Mouse (Mus musculus): ENCODE results near the gene Wnt3a. TPM values are rescaled to one million over a fixed set of nuclear protein-coding genes. Genes with fewer than 3 reads are reported as not detected.

Gene Wnt3a
- total and polyA plus RNA-seq, 3 experiments: not detected

DNA sequence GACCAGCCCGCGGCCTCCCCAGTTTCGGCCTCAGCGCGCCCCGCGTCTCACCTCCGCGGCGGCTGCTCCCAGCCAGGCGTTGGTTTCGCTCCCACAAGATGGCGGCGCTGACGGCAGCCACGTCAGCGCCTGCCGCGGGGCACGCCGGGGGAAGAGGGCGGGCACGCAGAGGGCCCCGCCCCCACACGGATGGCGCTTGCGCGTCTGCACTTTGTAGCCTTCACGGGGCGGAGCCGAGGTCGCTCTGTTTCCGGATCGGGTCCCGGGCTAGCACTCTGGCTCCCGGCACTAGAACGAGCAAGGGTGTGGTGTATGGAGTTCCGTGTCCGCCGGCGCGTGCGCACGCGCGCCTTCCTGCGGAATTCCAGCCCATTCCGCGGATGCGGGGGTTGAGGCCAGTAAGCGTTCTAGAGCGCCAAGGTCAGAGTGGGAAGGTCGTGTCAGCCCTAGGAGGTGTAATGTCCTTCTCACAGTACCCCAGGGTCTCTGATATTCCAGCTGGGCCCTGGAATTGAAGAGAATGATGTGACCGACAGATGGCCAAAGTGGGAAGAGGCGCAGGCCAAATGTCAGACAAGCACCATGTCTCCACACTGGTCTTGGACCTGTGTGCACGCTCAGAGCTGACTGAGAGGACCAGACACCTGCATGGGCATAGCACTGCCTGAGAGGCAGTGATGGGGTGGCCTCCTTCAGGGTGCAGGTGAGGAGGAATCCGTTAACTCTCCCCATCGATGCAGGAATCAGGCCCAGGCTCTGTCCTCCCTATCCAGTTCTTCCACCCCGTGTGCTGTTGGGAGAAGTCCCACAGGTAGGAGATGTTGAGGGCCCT, 62.2 kb downstream of the Wnt3a start, which contains the start of gene Arf1:
Arf1 (minus strand) TSS at position 149 of the 832 bp plus-strand sequence.
- Histone ChIP-seq H3K27me3 (ENCODE audit: control insufficient read depth in 1 of 2, insufficient read depth in 2 of 2, low read length in 2 of 2) (no peaks in the 10 kb centered on the region), H3K4me3 (ENCODE audit: control insufficient read depth in 1 of 2, insufficient read depth in 1 of 2, low read depth in 2 of 2, low read length in 2 of 2) (peak within 1 kb of the TSS; percentile 88 to 95), H3K9ac (ENCODE audit: control insufficient read depth, low read depth, low read length, poor library complexity, severe bottlenecking) (peak within 1 kb of the TSS; percentile 93), H3K36me3 (ENCODE audit: control insufficient read depth in 1 of 2, insufficient read depth in 2 of 2, low read length in 2 of 2) (peaks cover 7 to 49% of the 10 kb centered on the region in 2 experiments; a peak in 3 of 4 replicates), H3K4me1 (ENCODE audit: control insufficient read depth in 1 of 2, insufficient read depth in 2 of 2, low read length in 2 of 2) (peaks cover 24 to 38% of the 10 kb centered on the region in 2 experiments), H3K9me3 (replicated peaks; ENCODE audit: insufficient read depth, low read length) (no peaks in the 10 kb centered on the region), H3K79me2 (ENCODE audit: control insufficient read depth, insufficient read depth, low read length, poor library complexity) (peaks cover 50% of the 10 kb centered on the region), H3K27ac (ENCODE audit: control insufficient read depth, low read depth, low read length) (peak within 1 kb of the TSS; percentile 70)
- peak; percentile 99 for DNase-seq (ENCODE audit: low read depth, low spot score)
- TF ChIP-seq NELFE (IDR thresholded peaks at IDR 0.05; ENCODE audit: low read depth, low read length): peak; percentile 97
- no peak for TF ChIP-seq UBTF (IDR thresholded peaks at IDR 0.05; ENCODE audit: borderline replicate concordance, insufficient read depth, low read depth, low read length)
- TF ChIP-seq BHLHE40 (IDR thresholded peaks at IDR 0.05; ENCODE audit: borderline replicate concordance, low read depth, low read length): no peak; the same call in 1 of the 2 replicates
- TF ChIP-seq MAFK (IDR thresholded peaks at IDR 0.05; ENCODE audit: borderline replicate concordance, low read depth, low read length): no peak
- peak; percentile 94 for TF ChIP-seq ZMIZ1 (IDR thresholded peaks at IDR 0.05; ENCODE audit: low read depth, low read length)
- TF ChIP-seq MYC (IDR thresholded peaks at IDR 0.05; ENCODE audit: low read depth, low read length): no peak
- TF ChIP-seq GABPA (IDR thresholded peaks at IDR 0.05; ENCODE audit: low read depth, low read length): no peak
- TF ChIP-seq RAD21 (IDR thresholded peaks at IDR 0.05; ENCODE audit: low read depth, low read length): no peak
- no peak for TF ChIP-seq ZKSCAN1 (IDR thresholded peaks at IDR 0.05; ENCODE audit: low read depth, low read length)
- TF ChIP-seq ELF1 (IDR thresholded peaks at IDR 0.05; ENCODE audit: low read depth, low read length): peak; percentile 97
- TF ChIP-seq KAT2A (conservative IDR thresholded peaks at IDR 0.05; ENCODE audit: low read depth, low read length): peak; percentile 76; the same call in 1 of the 2 replicates
- TF ChIP-seq MAX (IDR thresholded peaks at IDR 0.05; ENCODE audit: low read length): peak; percentile 83
- peak; percentile 92 for TF ChIP-seq SIN3A (IDR thresholded peaks at IDR 0.05; ENCODE audit: low read length)
- peak; percentile 98 for TF ChIP-seq NRF1 (IDR thresholded peaks at IDR 0.05; ENCODE audit: insufficient read depth, low read depth, low read length, poor library complexity, severe bottlenecking)
- TF ChIP-seq JUND (IDR thresholded peaks at IDR 0.05; ENCODE audit: low read depth, low read length): no peak
- peak; percentile 60 for TF ChIP-seq USF1 (IDR thresholded peaks at IDR 0.05; ENCODE audit: low read depth, low read length)
- TF ChIP-seq SMC3 (IDR thresholded peaks at IDR 0.05; ENCODE audit: low read depth, low read length): no peak
- peak; percentile 91 for TF ChIP-seq MXI1 (IDR thresholded peaks at IDR 0.05; ENCODE audit: low read depth, low read length)
- TF ChIP-seq USF2 (IDR thresholded peaks at IDR 0.05; ENCODE audit: borderline replicate concordance in 1 of 2, insufficient read depth in 1 of 2, low read depth in 1 of 2, low read length in 2 of 2): no peak
- TF ChIP-seq MYB (IDR thresholded peaks at IDR 0.05; ENCODE audit: low read depth, low read length): 0 out of 2 replicates have a peak, but pooled peaks have one; percentile 7
- TF ChIP-seq GATA1 (IDR thresholded peaks at IDR 0.05; ENCODE audit: low read depth, low read length): no peak
- TF ChIP-seq ZNF384 (IDR thresholded peaks at IDR 0.05; ENCODE audit: low read depth, low read length): 0 out of 2 replicates have a peak, but pooled peaks have one; percentile 34
- TF ChIP-seq CHD2 (IDR thresholded peaks at IDR 0.05; ENCODE audit: low read length): no peak
- TF ChIP-seq CTCF (IDR thresholded peaks at IDR 0.05 in 2 of 3, conservative IDR thresholded peaks at IDR 0.05 in 1 of 3; ENCODE audit: control insufficient read depth in 1 of 3, insufficient read depth in 1 of 3, low read depth in 2 of 3, low read length in 3 of 3, poor library complexity in 1 of 3, severe bottlenecking in 1 of 3): no peak
- peak; percentile 14; the same call in 1 of the 2 replicates for TF ChIP-seq MAZ (IDR thresholded peaks at IDR 0.05; ENCODE audit: low read depth, low read length)
- TF ChIP-seq TBP (IDR thresholded peaks at IDR 0.05; ENCODE audit: low read depth, low read length): peak; percentile 86
- peak; percentile 95 for TF ChIP-seq HCFC1 (IDR thresholded peaks at IDR 0.05; ENCODE audit: low read depth, low read length)
- TF ChIP-seq TCF12 (IDR thresholded peaks at IDR 0.05; ENCODE audit: low read depth, low read length): peak; percentile 84
- peak; percentile 40; the same call in 1 of the 2 replicates for TF ChIP-seq RCOR1 (IDR thresholded peaks at IDR 0.05; ENCODE audit: low read depth, low read length)
- no peak for TF ChIP-seq TAL1 (IDR thresholded peaks at IDR 0.05; ENCODE audit: low read length)
- TF ChIP-seq POLR2AphosphoS5 (IDR thresholded peaks at IDR 0.05; ENCODE audit: borderline replicate concordance, low read depth, low read length): no peak
- peak; percentile 94 to 97; a peak in 3 of 4 replicates for TF ChIP-seq POLR2A (IDR thresholded peaks at IDR 0.05; ENCODE audit: control insufficient read depth in 1 of 2, insufficient read depth in 1 of 2, low read depth in 1 of 2, low read length in 2 of 2, poor library complexity in 1 of 2)
- TF ChIP-seq ETS1 (IDR thresholded peaks at IDR 0.05; ENCODE audit: low read depth, low read length): peak; percentile 67
- TF ChIP-seq CHD1 (IDR thresholded peaks at IDR 0.05; ENCODE audit: low read depth, low read length): peak; percentile 33; the same call in 1 of the 2 replicates
- peak; percentile 43; the same call in 1 of the 2 replicates for TF ChIP-seq MEF2A (IDR thresholded peaks at IDR 0.05; ENCODE audit: extremely low read depth, insufficient replicate concordance, low read depth, low read length, poor library complexity, severe bottlenecking)

Data from MEL (cell line).